Mouse (Mus musculus): ENCODE results near the gene Lrrtm1. TPM values are rescaled to one million over a fixed set of nuclear protein-coding genes. Genes with fewer than 3 reads are reported as not detected.

The Lrrtm1 gene
- polyA plus RNA-seq (2014; fragmentation: Illumina TruSeq; extraction: RNeasy Lipid Tissue Mini Kit (QIAGEN cat#74804); ENCODE audit: low read depth, low replicate concordance) = 0.15 TPM

DNA sequence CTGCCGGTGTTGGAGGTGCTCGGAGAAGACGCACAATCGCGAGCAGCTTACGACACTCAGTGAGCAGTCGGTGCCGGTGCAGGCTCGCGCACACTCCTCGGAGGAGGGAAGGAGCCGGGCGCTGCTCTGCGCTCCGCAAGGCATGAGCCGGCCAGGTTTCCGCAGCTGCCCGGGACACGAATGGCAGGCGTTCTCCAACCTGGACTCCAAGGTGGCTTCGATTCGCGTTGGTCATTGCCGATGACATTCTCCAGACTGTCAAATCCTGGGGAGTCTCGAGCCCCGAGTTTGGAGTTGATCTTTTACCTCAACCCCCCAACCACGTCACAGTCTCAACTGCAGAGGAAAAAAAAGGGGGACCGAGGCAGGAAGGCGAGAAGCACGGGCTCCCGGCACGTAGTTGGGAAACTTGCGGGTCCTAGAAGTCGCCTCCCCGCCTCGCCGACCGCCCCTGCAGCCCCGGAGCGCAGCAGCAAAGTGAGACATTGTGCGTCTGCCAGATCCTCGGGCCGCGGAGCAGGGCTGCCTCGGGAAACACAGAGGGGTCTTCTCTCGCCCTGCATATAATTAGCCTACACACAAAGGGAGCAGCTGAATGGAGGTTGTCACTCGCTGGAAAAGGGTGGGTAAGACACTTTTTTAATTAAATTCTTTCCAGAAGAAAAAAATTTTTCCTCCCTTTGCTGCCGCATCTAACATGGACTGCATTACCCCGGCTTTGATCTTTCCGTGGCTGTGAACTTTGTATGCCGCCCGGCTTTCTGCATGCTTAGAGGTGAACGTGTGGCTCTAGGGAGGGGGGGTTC is at the start of gene Lrrtm1:
Gene Lrrtm1, plus strand, starts transcription at position 89 of the 806 bp plus-strand sequence.

